Mouse (Mus musculus) myocyte (in vitro differentiated cells): Measurements from ENCODE around the gene Tph1.

Experiments used
- E2F4 ChIP-seq: IDR thresholded peaks from one replicate; pipeline ENCODE4 v1.6.1; 2011; ENCODE audit warnings: mild to moderate bottlenecking, control low read depth, moderate library complexity; ENCODE audit not compliant: insufficient read depth
- MAX ChIP-seq: IDR thresholded peaks from one replicate; pipeline ENCODE4 v1.6.1; 2011; ENCODE audit warnings: low read depth, mild to moderate bottlenecking, control low read depth
- MYOD1 ChIP-seq, 3 experiments: IDR thresholded peaks; one replicate each; pipeline ENCODE4 v1.6.1; 2011; ENCODE audit warnings: control low read depth in 2 of 3, low read depth in 2 of 3, mild to moderate bottlenecking in 2 of 3, moderate library complexity in 1 of 3; ENCODE audit not compliant: insufficient read length in 2 of 3, control insufficient read depth in 1 of 3
- MYOG ChIP-seq, 3 experiments: IDR thresholded peaks; one replicate each; pipeline ENCODE4 v1.6.1; 2011; ENCODE audit warnings: control low read depth in 2 of 3, low read depth in 2 of 3, mild to moderate bottlenecking in 2 of 3; ENCODE audit not compliant: insufficient read length in 2 of 3, control insufficient read depth in 1 of 3, insufficient read depth in 1 of 3
- POLR2A ChIP-seq: IDR thresholded peaks from one replicate; pipeline ENCODE4 v1.6.1; 2011; ENCODE audit warnings: low read depth, mild to moderate bottlenecking, control low read depth, moderate library complexity; ENCODE audit not compliant: insufficient read length
- TCF3 ChIP-seq: IDR thresholded peaks from one replicate; pipeline ENCODE4 v1.6.1; 2011; ENCODE audit warnings: low read depth, control low read depth; ENCODE audit not compliant: insufficient read length
- USF1 ChIP-seq: IDR thresholded peaks from one replicate; pipeline ENCODE4 v1.6.1; 2011; ENCODE audit warnings: low read depth, mild to moderate bottlenecking, control low read depth, moderate library complexity

GRCm38 (mm10) chr7:46607428-46608055 lies 64.8 kb downstream of the Tph1 start:
- TF ChIP-seq MYOD1 (IDR thresholded peaks at IDR 0.05; ENCODE audit: control insufficient read depth in 1 of 3, insufficient read length in 2 of 3, low read depth in 2 of 3): no peak
- no peak for TF ChIP-seq POLR2A
- TF ChIP-seq USF1: no peak
- TF ChIP-seq E2F4: no peak
- TF ChIP-seq TCF3: no peak
- no peak for TF ChIP-seq MYOG (IDR thresholded peaks at IDR 0.05; ENCODE audit: control insufficient read depth in 1 of 3, insufficient read depth in 1 of 3, insufficient read length in 2 of 3, low read depth in 2 of 3)
- TF ChIP-seq MAX: no peak
